Mouse (Mus musculus) ZHBTc4 (cell line): ENCODE measurements around the gene Slc39a11.

ENCODE experiments used
- DNase-seq: peaks from one replicate; pipeline ENCODE4 v3.0.0-alpha.2; 2011; ENCODE audit warnings: low read depth, low spot score

Slc39a11 gene

DNA sequence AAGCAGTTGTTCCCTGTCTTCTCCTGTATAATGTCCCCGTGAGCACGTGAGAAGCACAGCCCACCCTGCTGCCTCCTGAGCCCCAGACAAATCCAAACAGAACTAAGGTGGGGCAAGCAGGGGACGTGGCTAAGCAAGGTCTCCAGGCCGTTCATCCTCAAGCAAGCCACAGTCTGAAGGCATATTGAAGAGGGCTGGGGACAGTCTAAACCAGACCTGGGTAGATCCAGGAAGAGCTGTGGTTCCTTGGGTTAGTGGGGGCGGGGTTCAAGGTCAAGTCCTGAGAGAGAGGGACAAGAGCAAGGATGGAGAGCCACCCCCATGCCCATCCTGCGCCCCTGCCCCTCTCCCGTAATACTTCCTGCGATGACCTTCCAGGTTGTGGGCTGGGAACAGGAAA is 452.3 kb downstream of the Slc39a11 start:
- DNase-seq: peak; percentile 73

DNA sequence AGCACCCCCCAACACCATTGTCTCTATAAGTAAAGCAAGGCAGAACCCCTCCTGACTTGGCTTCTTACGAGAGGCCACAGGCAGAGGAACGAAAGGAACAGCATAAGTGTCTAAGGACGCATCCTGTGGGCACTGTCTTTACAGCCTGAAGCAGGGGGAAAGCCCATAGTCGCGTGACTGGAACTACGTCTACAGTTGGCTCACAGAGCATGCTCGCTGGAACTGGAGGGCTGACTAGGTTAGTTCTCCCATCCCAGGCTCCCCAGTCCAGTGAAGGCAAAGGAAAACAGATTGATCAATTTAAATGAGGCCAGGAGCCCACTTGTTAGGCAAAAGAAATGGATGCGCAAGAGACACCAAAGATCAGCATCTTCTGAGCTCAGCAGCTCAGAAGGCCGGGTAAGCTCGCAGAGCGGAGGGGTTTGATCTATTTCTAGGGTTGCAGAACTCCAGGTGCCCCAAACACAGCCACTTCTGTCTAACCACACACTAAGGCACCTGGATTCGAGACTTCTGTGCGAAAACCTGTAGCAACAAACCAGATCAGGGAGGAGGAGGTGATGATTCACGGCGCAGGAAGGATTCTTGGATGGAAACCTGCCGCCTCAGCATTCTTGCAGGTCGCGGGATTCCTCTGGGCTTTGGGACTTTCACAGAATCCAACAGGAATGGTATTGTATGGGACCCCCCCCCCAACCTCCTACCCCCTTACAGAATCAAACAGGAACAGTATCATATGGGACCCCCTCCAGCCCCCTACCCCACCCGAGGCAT is 453.5 kb downstream of the Slc39a11 start:
- no peak for DNase-seq
